Mouse (Mus musculus): Measurements from ENCODE around the gene Upk1a.
A peak's percentile ranks its signal among the peaks of the same experiment; 100 is the strongest.

Upk1a gene

GRCm38 (mm10) chr7:30600651-30601050 is 12.0 kb downstream of the Upk1a start:
- DNase-seq = no peak

GRCm38 (mm10) chr7:30599933-30600353 is 12.7 kb downstream of the Upk1a start:
- peak; percentile 88 for DNase-seq

GRCm38 (mm10) chr7:30598786-30599185 is 13.9 kb downstream of the Upk1a start, which contains the start of gene Zbtb32:
TSS of gene Zbtb32 (minus strand) at chr7:30598909.
- DNase-seq = no peak

GRCm38 (mm10) chr7:30596811-30597210 is 15.8 kb downstream of the Upk1a start:
- DNase-seq = no peak

GRCm38 (mm10) chr7:30596093-30596492 is 16.6 kb downstream of the Upk1a start:
- no peak for DNase-seq

GRCm38 (mm10) chr7:30594510-30595024 is 18.1 kb downstream of the Upk1a start:
- DNase-seq = no peak

GRCm38 (mm10) chr7:30593579-30594509 is 18.8 kb downstream of the Upk1a start:
- DNase-seq = no peak

GRCm38 (mm10) chr7:30592772-30593423 is 19.7 kb downstream of the Upk1a start:
- DNase-seq = no peak

- no peak for DNase-seq
These were observed 21.1 kb downstream of the Upk1a start for GRCm38 (mm10) chr7:30591605-30591951.

GRCm38 (mm10) chr7:30590927-30591604 is 21.6 kb downstream of the Upk1a start:
- no peak for DNase-seq

- peak; percentile 96 for DNase-seq
These were observed 23.0 kb downstream of the Upk1a start for GRCm38 (mm10) chr7:30589435-30590301.

GRCm38 (mm10) chr7:30588676-30589434 is 23.8 kb downstream of the Upk1a start, which contains the start of gene Kmt2b:
TSS of gene Kmt2b (minus strand) at chr7:30588726.
- peak; percentile 91 for DNase-seq

GRCm38 (mm10) chr7:30587842-30588667 is 24.6 kb downstream of the Upk1a start:
- peak; percentile 55 for DNase-seq

GRCm38 (mm10) chr7:30586455-30587020 is 26.1 kb downstream of the Upk1a start:
- no peak for DNase-seq

- no peak for DNase-seq
These were observed 27.5 kb downstream of the Upk1a start for GRCm38 (mm10) chr7:30585170-30585569.

- DNase-seq = no peak
These were observed 28.3 kb downstream of the Upk1a start for GRCm38 (mm10) chr7:30584339-30584738.

GRCm38 (mm10) chr7:30581547-30581946 is 31.1 kb downstream of the Upk1a start:
- no peak for DNase-seq

GRCm38 (mm10) chr7:30579950-30580349 is 32.7 kb downstream of the Upk1a start:
- no peak for DNase-seq

GRCm38 (mm10) chr7:30572969-30573368 is 39.7 kb downstream of the Upk1a start:
- no peak for DNase-seq

GRCm38 (mm10) chr7:30572389-30572788 is 40.3 kb downstream of the Upk1a start:
- DNase-seq = no peak

All from right cerebral cortex, postnatal 4 days (tissue).